Comparison of ENCODE assay signal across 15 mouse cellular contexts in the genomic region with DNA sequence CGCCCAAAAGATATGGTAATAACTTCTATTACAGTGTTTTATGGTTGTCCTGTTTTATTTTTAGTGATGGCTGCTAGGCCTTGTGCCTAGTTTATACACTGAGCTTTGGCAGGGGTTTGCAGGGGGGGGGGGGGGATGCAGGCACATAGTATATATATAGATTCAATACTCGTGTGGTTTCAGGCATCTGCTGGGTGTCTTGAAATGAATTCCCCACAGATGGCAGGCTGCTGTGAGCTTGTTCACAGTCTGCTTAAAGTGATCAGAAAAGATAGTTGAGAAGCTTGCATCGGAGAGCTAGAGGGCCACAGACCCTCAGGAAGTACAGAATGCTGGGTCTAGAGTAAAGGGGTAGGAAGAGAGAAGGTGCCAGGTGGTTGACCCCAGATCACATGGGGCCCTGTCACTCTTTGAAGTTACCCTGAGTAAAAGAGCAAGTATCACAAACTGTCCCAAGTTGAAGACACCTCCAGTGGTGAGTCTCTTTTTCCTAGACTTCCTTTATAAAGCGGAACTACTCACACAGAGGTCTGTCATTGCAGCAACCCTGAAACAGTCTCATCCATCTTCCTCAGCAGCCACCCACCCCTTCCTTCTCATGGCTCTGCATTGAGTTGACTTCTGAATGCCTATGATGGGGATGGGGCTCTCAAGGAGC. TPM values are rescaled to one million over a fixed set of nuclear protein-coding genes. Genes with fewer than 3 reads are reported as not detected.
DNase-seq lines count a peak whose midpoint lies in the region; ATAC-seq lines count a peak whose summit lies in the region.
"Had no signal": no experiment of that assay in that cellular context is flagged by ENCODE, and none has a peak within 500 bp of the region (broad histone marks: within the 10 kb centered on the region; RNA-seq: fewer than 3 reads in every experiment).

No protein-coding gene starts in this region.

- H3K9me3 ChIP-seq in liver, embryonic 15.5 days (replicated peaks) = no peaks in the 10 kb centered on the region
- no peaks in the 10 kb centered on the region for H3K9me3 ChIP-seq in liver, embryonic 12.5 days (replicated peaks)
- H3K9me3 ChIP-seq in midbrain, embryonic 11.5 days (ENCODE audit: control insufficient read depth, low read length) = no peaks in the 10 kb centered on the region
- H3K9me3 ChIP-seq: heart, embryonic 15.5 days; midbrain, embryonic 10.5 days; neural tube, embryonic 13.5 days had no signal

- no peak overlapping the region for H3K9ac ChIP-seq in liver, embryonic 15.5 days
- H3K9ac ChIP-seq in liver, embryonic 12.5 days = no peak overlapping the region
- H3K9ac ChIP-seq in midbrain, embryonic 11.5 days (ENCODE audit: low read length) = no peak overlapping the region
- H3K9ac ChIP-seq: heart, embryonic 15.5 days; neural tube, embryonic 13.5 days had no signal

- no peaks in the 10 kb centered on the region for H3K36me3 ChIP-seq in liver, embryonic 15.5 days (replicated peaks)
- H3K36me3 ChIP-seq in liver, embryonic 12.5 days = no peaks in the 10 kb centered on the region
- no peaks in the 10 kb centered on the region for H3K36me3 ChIP-seq in midbrain, embryonic 11.5 days (ENCODE audit: control insufficient read depth, insufficient read depth, low read length)
- H3K36me3 ChIP-seq: heart, embryonic 15.5 days; midbrain, embryonic 10.5 days; neural tube, embryonic 13.5 days had no signal

- no peaks in the 10 kb centered on the region for H3K27me3 ChIP-seq in liver, embryonic 15.5 days
- H3K27me3 ChIP-seq in liver, embryonic 12.5 days (replicated peaks) = no peaks in the 10 kb centered on the region
- no peaks in the 10 kb centered on the region for H3K27me3 ChIP-seq in midbrain, embryonic 11.5 days (ENCODE audit: control insufficient read depth, insufficient read depth, low read length)
- H3K27me3 ChIP-seq: heart, embryonic 15.5 days; neural tube, embryonic 13.5 days had no signal

- no peak overlapping the region for H3K4me2 ChIP-seq in liver, embryonic 15.5 days
- no peak overlapping the region for H3K4me2 ChIP-seq in liver, embryonic 12.5 days
- no peak overlapping the region for H3K4me2 ChIP-seq in midbrain, embryonic 11.5 days
- H3K4me2 ChIP-seq: heart, embryonic 15.5 days; neural tube, embryonic 13.5 days had no signal

- no peak for ATAC-seq in liver, embryonic 15.5 days (ENCODE audit: insufficient read depth)
- ATAC-seq in liver, embryonic 12.5 days = no peak
- peak; percentile 53 for ATAC-seq in common myeloid progenitor, adult 5-6 weeks (replicated peaks; ENCODE audit: low read depth, poor library complexity, severe bottlenecking)
- ATAC-seq in megakaryocyte progenitor cell, adult 5-6 weeks (replicated peaks; ENCODE audit: poor library complexity) = peak; percentile 43
- ATAC-seq in midbrain, embryonic 11.5 days (ENCODE audit: low FRiP score) = no peak
- ATAC-seq: activated CD4-positive, CD25-positive, alpha-beta regulatory T cell, adult 4 months; inflammation-experienced regulatory T-cells, adult 6 months had no signal

- peak; percentile 26 for DNase-seq in thymus, postnatal 10 days (ENCODE audit: low spot score in 2 of 2)
- no peak for DNase-seq in heart, adult 8-10 months (ENCODE audit: low spot score)
- no peak for DNase-seq in urinary bladder, postnatal 14 days (ENCODE audit: low spot score)
- DNase-seq in midbrain, embryonic 11.5 days (ENCODE audit: low spot score, missing footprints) = no peak
- DNase-seq: cerebellum, adult 11 months; kidney, postnatal 25 days had no signal

- 40% methylated on average over 4 of the region's 4 CpGs for WGBS in liver, embryonic 15.5 days (ENCODE audit: insufficient replicate concordance)
- 51% methylated on average over 4 of the region's 4 CpGs for WGBS in liver, embryonic 12.5 days (ENCODE audit: insufficient replicate concordance)
- WGBS in midbrain, embryonic 11.5 days = 78% methylated on average over 4 of the region's 4 CpGs

- H3K27ac ChIP-seq in liver, embryonic 15.5 days (replicated peaks) = peak overlapping the region; percentile 38; the same call in 1 of the 2 replicates
- H3K27ac ChIP-seq in liver, embryonic 12.5 days = no peak overlapping the region
- no peak overlapping the region for H3K27ac ChIP-seq in midbrain, embryonic 11.5 days (ENCODE audit: low read depth, low read length)
- H3K27ac ChIP-seq: heart, embryonic 15.5 days; midbrain, embryonic 10.5 days; neural tube, embryonic 13.5 days had no signal

- no peak overlapping the region for H3K4me3 ChIP-seq in liver, embryonic 15.5 days (replicated peaks)
- no peak overlapping the region for H3K4me3 ChIP-seq in liver, embryonic 12.5 days
- no peak overlapping the region for H3K4me3 ChIP-seq in midbrain, embryonic 11.5 days (ENCODE audit: low read depth, low read length)
- H3K4me3 ChIP-seq: heart, embryonic 15.5 days; midbrain, embryonic 10.5 days; neural tube, embryonic 13.5 days had no signal

- H3K4me1 ChIP-seq in liver, embryonic 15.5 days (replicated peaks) = peaks cover 32% of the 10 kb centered on the region
- H3K4me1 ChIP-seq in liver, embryonic 12.5 days = peaks cover 42% of the 10 kb centered on the region
- H3K4me1 ChIP-seq in midbrain, embryonic 11.5 days (ENCODE audit: control insufficient read depth, insufficient read depth, low read length) = no peaks in the 10 kb centered on the region
- H3K4me1 ChIP-seq: midbrain, embryonic 10.5 days; neural tube, embryonic 13.5 days had no signal

RNA-seq across cellular contexts. Expression of a gene that starts 24.4 kb away (rescaled TPM):
- polyA plus RNA-seq in liver, embryonic 15.5 days (2015; fragmentation: Nextera tagmentation; extraction: Ambion mirVana) = 2.2 and 2.5 TPM in 2 replicates
- 0.81 and 1.0 TPM in 2 replicates for polyA plus RNA-seq in liver, embryonic 12.5 days (2016; fragmentation: Nextera tagmentation; extraction: Ambion mirVana)
- total RNA-seq in common myeloid progenitor, adult 5-6 weeks (2017) = 19.7 and 23.0 TPM in 2 replicates
- 51.8 and 65.6 TPM in 2 replicates for total RNA-seq in megakaryocyte progenitor cell, adult 5-6 weeks (2015)
- 80.4 and 95.9 TPM in 2 replicates for total RNA-seq in megakaryocyte progenitor cell, adult 5-6 weeks (2017)
- total RNA-seq in heart, adult 8-10 months (2022) = 1 to 10 TPM in 3 of 4 experiments, under 1 TPM in 1; 0.84 to 2.0 (median 1.7) TPM
- polyA plus RNA-seq in midbrain, embryonic 11.5 days (2014; fragmentation: Nextera tagmentation; extraction: Ambion mirVana) = 1.1 and 1.5 TPM in 2 replicates

RNA-seq across cellular contexts. Expression of a gene that starts 31.8 kb away (rescaled TPM):
- 0.38 and 0.39 TPM in 2 replicates for polyA plus RNA-seq in liver, embryonic 15.5 days (2015; fragmentation: Nextera tagmentation; extraction: Ambion mirVana)
- polyA plus RNA-seq in liver, embryonic 12.5 days (2016; fragmentation: Nextera tagmentation; extraction: Ambion mirVana) = 0.48 and 0.77 TPM in 2 replicates
- total RNA-seq in common myeloid progenitor, adult 5-6 weeks (2017) = not detected in 2 replicates
- total RNA-seq in megakaryocyte progenitor cell, adult 5-6 weeks (2015) = 0.12 and 0.39 TPM in 2 replicates
- 0.17 TPM in 1 of 2 replicates, not detected in the other for total RNA-seq in megakaryocyte progenitor cell, adult 5-6 weeks (2017)
- total RNA-seq in heart, adult 8-10 months (2022) = 1 to 10 TPM in 2 of 4 experiments, under 1 TPM in 2; 0.79 to 1.7 (median 0.95) TPM
- polyA plus RNA-seq in midbrain, embryonic 11.5 days (2014; fragmentation: Nextera tagmentation; extraction: Ambion mirVana) = 33.8 and 43.6 TPM in 2 replicates

RNA-seq across cellular contexts. Expression of a gene that starts 49.5 kb away (rescaled TPM):
- polyA plus RNA-seq in liver, embryonic 15.5 days (2015; fragmentation: Nextera tagmentation; extraction: Ambion mirVana) = 20.1 and 25.2 TPM in 2 replicates
- 39.3 and 44.5 TPM in 2 replicates for polyA plus RNA-seq in liver, embryonic 12.5 days (2016; fragmentation: Nextera tagmentation; extraction: Ambion mirVana)
- 26.6 and 51.3 TPM in 2 replicates for total RNA-seq in common myeloid progenitor, adult 5-6 weeks (2017)
- total RNA-seq in megakaryocyte progenitor cell, adult 5-6 weeks (2015) = 23.2 and 36.4 TPM in 2 replicates
- total RNA-seq in megakaryocyte progenitor cell, adult 5-6 weeks (2017) = 19.5 and 24.1 TPM in 2 replicates
- total RNA-seq in heart, adult 8-10 months (2022) = 10 to 100 TPM; 27.1 to 49.5 (median 38.6) TPM
- polyA plus RNA-seq in midbrain, embryonic 11.5 days (2014; fragmentation: Nextera tagmentation; extraction: Ambion mirVana) = 44.4 and 45.6 TPM in 2 replicates

Comparison
In these comparisons a context has a peak if more than half of its experiments do, and no peak if none do; other contexts are left out.
1. ATAC-seq: peak in common myeloid progenitor, adult 5-6 weeks (single experiment) and megakaryocyte progenitor cell, adult 5-6 weeks (single experiment); none in liver, embryonic 15.5 days (single experiment), liver, embryonic 12.5 days (single experiment) and midbrain, embryonic 11.5 days (single experiment).
2. DNase-seq: peak in thymus, postnatal 10 days (2 of 2); none in heart, adult 8-10 months (single experiment), urinary bladder, postnatal 14 days (single experiment) and midbrain, embryonic 11.5 days (single experiment).